Mouse (Mus musculus) midbrain, embryonic 16.5 days (tissue): Measurements from ENCODE around the gene Gm17087. TPM values are rescaled to one million over a fixed set of nuclear protein-coding genes. Genes with fewer than 3 reads are reported as not detected.

Experiments
- ATAC-seq: fragments of 200-750 bp; cut with Nextera tagmentation; 2 replicates; pipeline ENCODE4 v1.8.0; 2017; ENCODE audit warnings: moderate TSS enrichment
- H3K27ac ChIP-seq: fragments of 300-500 bp; sonication (generic); 2 replicates; pipeline ENCODE4 v1.5.1; 2014; ENCODE audit warnings: mild to moderate bottlenecking, low read length, mixed read lengths
- H3K27me3 ChIP-seq: fragments of 300-500 bp; sonication (generic); 2 replicates; pipeline ENCODE4 v1.6.1; 2014; ENCODE audit warnings: low read depth, low read length, mixed read lengths; ENCODE audit not compliant: control insufficient read depth, insufficient read depth
- H3K36me3 ChIP-seq: fragments of 300-500 bp; sonication (generic); 2 replicates; pipeline ENCODE4 v1.6.1; 2014; ENCODE audit warnings: mild to moderate bottlenecking, low read length, moderate library complexity, mixed read lengths; ENCODE audit not compliant: control insufficient read depth, insufficient read depth
- H3K4me1 ChIP-seq: fragments of 300-500 bp; sonication (generic); 2 replicates; pipeline ENCODE4 v1.6.1; 2014; ENCODE audit warnings: mild to moderate bottlenecking, low read length, mixed read lengths; ENCODE audit not compliant: control insufficient read depth, insufficient read depth
- H3K4me2 ChIP-seq: fragments of 300-500 bp; sonication (generic); 2 replicates; pipeline ENCODE4 v1.6.1; 2014; ENCODE audit warnings: mild to moderate bottlenecking, low read length, mixed read lengths
- H3K4me3 ChIP-seq: fragments of 300-500 bp; sonication (generic); 2 replicates; pipeline ENCODE4 v1.5.1; 2014; ENCODE audit warnings: low read depth, mild to moderate bottlenecking, low read length, moderate library complexity, mixed read lengths
- H3K9ac ChIP-seq: fragments of 300-500 bp; sonication (generic); 2 replicates; pipeline ENCODE4 v1.6.1; 2014; ENCODE audit warnings: low read depth, low read length, mixed read lengths
- H3K9me3 ChIP-seq: fragments of 300-500 bp; sonication (generic); replicated peaks from 2 replicates; pipeline ENCODE4 v1.6.1; 2014; ENCODE audit warnings: mild to moderate bottlenecking, low read length, mixed read lengths; ENCODE audit not compliant: control insufficient read depth, poor library complexity, severe bottlenecking
- WGBS: fragments of 180-500 bp; shearing (Covaris S2); extraction: QIAGEN DNeasy Blood & Tissue Kit; methylation state at CpG from one replicate; pipeline ENCODE4 v1.1.7; 2014; 5-methylcytosine and 5-hydroxymethylcytosine counted together
- polyA plus RNA-seq: library from polyadenylated mRNA; unstranded; fragments of >200 nt; fragmentation: Nextera tagmentation; extraction: Ambion mirVana; gene quantifications from 2 replicates; pipeline ENCODE4 v1.2.1, GENCODE M21; 2015

The Gm17087 gene
- polyA plus RNA-seq, result not detected in 2 replicates

DNA sequence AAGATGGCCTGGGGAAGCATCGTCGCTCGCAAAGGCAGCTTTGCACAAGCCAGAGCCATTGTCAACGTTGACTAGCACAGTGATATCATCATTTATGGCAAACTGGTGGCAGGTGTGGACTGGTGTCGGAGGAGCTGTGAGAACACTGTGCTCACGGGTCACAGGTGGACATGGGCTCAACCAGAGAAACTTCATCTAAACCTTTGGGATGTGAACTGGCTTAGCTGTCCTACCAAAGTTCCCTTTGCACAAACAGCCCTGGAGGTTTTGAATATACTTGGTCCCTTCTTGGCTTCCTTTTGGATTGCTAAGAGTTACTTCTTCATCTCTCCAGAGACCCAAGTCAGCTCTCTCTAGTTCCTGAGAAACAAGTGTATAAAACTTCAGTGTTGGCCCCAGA lies at the start of gene Gm17087:
Gene Gm17087, minus strand, starts transcription at position 101 of the 400 bp plus-strand sequence.
- Histone ChIP-seq H3K36me3 (no peaks in the 10 kb centered on the region), H3K9me3 (no peaks in the 10 kb centered on the region), H3K4me2 (no peak within 1 kb of the TSS), H3K27ac (no peak within 1 kb of the TSS), H3K27me3 (no peaks in the 10 kb centered on the region), H3K4me3 (no peak within 1 kb of the TSS), H3K9ac (no peak within 1 kb of the TSS), H3K4me1 (no peaks in the 10 kb centered on the region)
- no peak for ATAC-seq
- WGBS, result 91% methylated on average over 6 of the region's 6 CpGs

- H3K4me2 ChIP-seq, result no peak overlapping the region
- no peaks in the 10 kb centered on the region for H3K27me3 ChIP-seq
- H3K9ac ChIP-seq, result no peak overlapping the region
- peak; percentile 71; the same call in 1 of the 2 replicates for ATAC-seq
- no peak overlapping the region for H3K27ac ChIP-seq
- H3K36me3 ChIP-seq, result no peaks in the 10 kb centered on the region
- no peaks in the 10 kb centered on the region for H3K4me1 ChIP-seq
- H3K9me3 ChIP-seq, result no peaks in the 10 kb centered on the region
- H3K4me3 ChIP-seq, result no peak overlapping the region
- 38% methylated on average over 7 of the region's 7 CpGs for WGBS
Observed at GRCm38 (mm10) chr17:8613882-8614551, 47.3 kb upstream of the Gm17087 start.

DNA sequence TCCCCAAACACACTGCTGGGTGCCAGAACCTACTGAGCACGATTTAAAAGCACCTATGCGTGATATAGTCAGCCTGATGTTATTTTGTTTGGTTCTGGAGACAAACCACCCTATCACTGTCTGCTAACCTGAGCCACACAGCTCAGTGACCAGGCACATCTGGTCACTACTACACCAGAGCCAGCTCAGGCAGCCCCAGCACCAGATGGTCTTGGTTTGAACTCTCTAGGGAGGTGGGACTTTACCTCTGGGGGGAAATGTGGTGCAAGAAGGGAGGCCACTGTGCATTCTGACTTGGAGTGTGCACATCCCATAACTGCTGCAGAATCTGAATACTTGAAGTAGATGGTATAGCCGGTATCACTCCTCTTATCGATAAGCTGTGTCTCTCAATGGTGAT lies 45.2 kb upstream of the Gm17087 start:
- no peaks in the 10 kb centered on the region for H3K36me3 ChIP-seq
- H3K27me3 ChIP-seq, result no peaks in the 10 kb centered on the region
- no peaks in the 10 kb centered on the region for H3K4me1 ChIP-seq
- H3K27ac ChIP-seq, result no peak overlapping the region
- H3K4me3 ChIP-seq, result no peak overlapping the region
- no peaks in the 10 kb centered on the region for H3K9me3 ChIP-seq
- H3K9ac ChIP-seq, result no peak overlapping the region
- ATAC-seq, result no peak
- WGBS, result 86% methylated on average over 4 of the region's 4 CpGs
- no peak overlapping the region for H3K4me2 ChIP-seq

- Histone ChIP-seq H3K4me1 (no peaks in the 10 kb centered on the region), H3K4me3 (no peak overlapping the region), H3K27ac (no peak overlapping the region), H3K27me3 (no peaks in the 10 kb centered on the region), H3K9me3 (no peaks in the 10 kb centered on the region), H3K4me2 (no peak overlapping the region), H3K36me3 (no peaks in the 10 kb centered on the region), H3K9ac (no peak overlapping the region)
- 85% methylated on average over 3 of the region's 3 CpGs for WGBS
- no peak for ATAC-seq
Observed at GRCm38 (mm10) chr17:8606695-8607094, 39.9 kb upstream of the Gm17087 start.

- H3K4me1 ChIP-seq, result no peaks in the 10 kb centered on the region
- no peak overlapping the region for H3K9ac ChIP-seq
- no peaks in the 10 kb centered on the region for H3K9me3 ChIP-seq
- H3K27me3 ChIP-seq, result no peaks in the 10 kb centered on the region
- ATAC-seq, result no peak
- H3K4me2 ChIP-seq, result no peak overlapping the region
- H3K36me3 ChIP-seq, result no peaks in the 10 kb centered on the region
- 81% methylated on average over 5 of the region's 5 CpGs for WGBS
- no peak overlapping the region for H3K4me3 ChIP-seq
- H3K27ac ChIP-seq, result no peak overlapping the region
Observed at GRCm38 (mm10) chr17:8605921-8606320, 39.2 kb upstream of the Gm17087 start.

DNA sequence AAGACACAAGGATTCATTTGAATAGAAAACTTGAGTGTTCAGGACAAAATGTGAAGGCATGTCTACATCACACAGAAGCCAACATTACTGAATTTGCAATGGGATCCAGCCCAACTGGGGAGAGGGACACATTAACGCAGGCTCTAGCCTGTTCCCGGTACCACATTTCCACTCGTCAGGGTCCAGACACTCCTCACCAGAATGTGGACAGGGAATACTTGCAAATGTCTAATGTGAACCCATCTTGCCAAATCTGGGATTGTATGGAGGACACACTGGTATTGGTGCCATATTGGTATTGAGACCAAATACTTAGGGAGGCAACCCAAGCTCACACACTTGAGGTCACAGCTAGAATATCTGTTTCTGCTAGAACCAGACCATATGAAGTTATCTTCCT lies 36.2 kb upstream of the Gm17087 start:
- Histone ChIP-seq H3K4me1 (no peaks in the 10 kb centered on the region), H3K4me3 (no peak overlapping the region), H3K27me3 (no peaks in the 10 kb centered on the region), H3K27ac (no peak overlapping the region), H3K9ac (no peak overlapping the region), H3K9me3 (no peaks in the 10 kb centered on the region), H3K36me3 (no peaks in the 10 kb centered on the region), H3K4me2 (no peak overlapping the region)
- ATAC-seq, result no peak
- 93% methylated on average over 3 of the region's 3 CpGs for WGBS

- Histone ChIP-seq H3K4me2 (no peak overlapping the region), H3K4me1 (peaks cover 3% of the 10 kb centered on the region; the same call in 1 of the 2 replicates), H3K9ac (no peak overlapping the region), H3K27ac (no peak overlapping the region), H3K9me3 (0 out of 2 replicates have a peak, but pooled peaks cover 3% of the 10 kb centered on the region), H3K36me3 (no peaks in the 10 kb centered on the region), H3K4me3 (no peak overlapping the region), H3K27me3 (no peaks in the 10 kb centered on the region)
- peak; percentile 70 for ATAC-seq
- WGBS, result 13% methylated on average over 7 of the region's 7 CpGs
Observed at GRCm38 (mm10) chr17:8597790-8598189, 31.0 kb upstream of the Gm17087 start.

GRCm38 (mm10) chr17:8592427-8593277 lies 25.9 kb upstream of the Gm17087 start:
- WGBS, result 16% methylated on average over 22 of the region's 22 CpGs
- H3K9ac ChIP-seq, result peak overlapping the region; percentile 47; the same call in 1 of the 2 replicates
- peak; percentile 79 for ATAC-seq

GRCm38 (mm10) chr17:8581579-8581978 lies 14.8 kb upstream of the Gm17087 start:
- Histone ChIP-seq H3K9ac (no peak overlapping the region), H3K27ac (no peak overlapping the region), H3K4me1 (peaks cover 2% of the 10 kb centered on the region; the same call in 1 of the 2 replicates), H3K36me3 (no peaks in the 10 kb centered on the region), H3K4me3 (no peak overlapping the region), H3K27me3 (no peaks in the 10 kb centered on the region), H3K9me3 (no peaks in the 10 kb centered on the region), H3K4me2 (no peak overlapping the region)
- 57% methylated on average over 8 of the region's 8 CpGs for WGBS
- peak; percentile 60; the same call in 1 of the 2 replicates for ATAC-seq

More at GRCm38 (mm10) chr17:8592427-8593277, 25.9 kb upstream of the Gm17087 start:
- Histone ChIP-seq H3K36me3 (no peaks in the 10 kb centered on the region), H3K4me1 (peaks cover 3% of the 10 kb centered on the region; the same call in 1 of the 2 replicates), H3K4me2 (peak overlapping the region; percentile 54), H3K27ac (no peak overlapping the region), H3K9me3 (0 out of 2 replicates have a peak, but pooled peaks cover 3% of the 10 kb centered on the region), H3K27me3 (no peaks in the 10 kb centered on the region), H3K4me3 (peak overlapping the region; percentile 27)
